Mouse (Mus musculus) cerebellum, postnatal 36 days (tissue): ENCODE results near the gene Gucy2g.
"Not testable (repeated sequence)": the region's sequence is repeated elsewhere in the genome, so short reads cannot be mapped to it uniquely, and the experiment has no call there.

ENCODE experiments used
- DNase-seq, 2 experiments: peaks; one replicate each; pipeline ENCODE4 v3.0.0; 2021 to 2022; ENCODE audit warnings: mixed read lengths in 2 of 2

Gucy2g gene

GRCm38 (mm10) chr19:55198303-55198702 lies 42.7 kb downstream of the Gucy2g start:
- peak; percentile 16 to 29 for DNase-seq

- no peak for DNase-seq
Observed at GRCm38 (mm10) chr19:55195574-55195973, 45.5 kb downstream of the Gucy2g start.

GRCm38 (mm10) chr19:55194520-55195170 lies 46.4 kb downstream of the Gucy2g start:
- no peak for DNase-seq

- no peak for DNase-seq
Observed at GRCm38 (mm10) chr19:55193717-55194394, 47.2 kb downstream of the Gucy2g start.

- DNase-seq, result no peak
Observed at GRCm38 (mm10) chr19:55192254-55192945, 48.6 kb downstream of the Gucy2g start.

- no peak for DNase-seq
Observed at GRCm38 (mm10) chr19:55191596-55191995, 49.4 kb downstream of the Gucy2g start.

GRCm38 (mm10) chr19:55190065-55190464 lies 51.0 kb downstream of the Gucy2g start:
- DNase-seq, result no peak

GRCm38 (mm10) chr19:55185651-55186050 lies 55.4 kb downstream of the Gucy2g start:
- DNase-seq, result no peak

- no peak for DNase-seq
Observed at GRCm38 (mm10) chr19:55185074-55185473, 56.0 kb downstream of the Gucy2g start.

GRCm38 (mm10) chr19:55184442-55184841 lies 56.6 kb downstream of the Gucy2g start:
- DNase-seq, result no peak

- DNase-seq, result no peak
Observed at GRCm38 (mm10) chr19:55180433-55180832, 60.6 kb downstream of the Gucy2g start, which contains the start of gene Tectb. Gene Tectb (plus strand): TSS chr19:55180733.

- DNase-seq, result no peak
Observed at GRCm38 (mm10) chr19:55177143-55177542, 63.9 kb downstream of the Gucy2g start.

- no peak for DNase-seq
Observed at GRCm38 (mm10) chr19:55171585-55171984, 69.5 kb downstream of the Gucy2g start.

GRCm38 (mm10) chr19:55170399-55170798 lies 70.6 kb downstream of the Gucy2g start:
- no peak for DNase-seq

GRCm38 (mm10) chr19:55169236-55169729 lies 71.8 kb downstream of the Gucy2g start:
- not testable (repeated sequence) for DNase-seq

- no peak for DNase-seq
Observed at GRCm38 (mm10) chr19:55168360-55168759, 72.7 kb downstream of the Gucy2g start.

GRCm38 (mm10) chr19:55167741-55168140 lies 73.3 kb downstream of the Gucy2g start:
- no peak for DNase-seq

GRCm38 (mm10) chr19:55166741-55167140 lies 74.3 kb downstream of the Gucy2g start:
- DNase-seq, result no peak

- no peak for DNase-seq
Observed at GRCm38 (mm10) chr19:55165954-55166353, 75.1 kb downstream of the Gucy2g start.

- DNase-seq, result no peak
Observed at GRCm38 (mm10) chr19:55165183-55165865, 75.7 kb downstream of the Gucy2g start.

- no peak for DNase-seq
Observed at GRCm38 (mm10) chr19:55164162-55164561, 76.9 kb downstream of the Gucy2g start.

GRCm38 (mm10) chr19:55162271-55162670 lies 78.8 kb downstream of the Gucy2g start:
- DNase-seq, result no peak

GRCm38 (mm10) chr19:55159826-55160225 lies 81.2 kb downstream of the Gucy2g start:
- DNase-seq, result no peak
